Mouse (Mus musculus) embryonic facial prominence, embryonic 14.5 days (tissue): ENCODE data around the gene Fbxl2. TPM values are rescaled to one million over a fixed set of nuclear protein-coding genes. Genes with fewer than 3 reads are reported as not detected.
A peak's percentile ranks its signal among the peaks of the same experiment; 100 is the strongest.

Experiments
- ATAC-seq: fragments of 200-750 bp; cut with Nextera tagmentation; 2 replicates; pipeline ENCODE4 v1.8.0; 2017; ENCODE audit warnings: low read depth, moderate number of reproducible peaks, moderate TSS enrichment
- DNase-seq: peaks from one replicate; pipeline ENCODE4 v3.0.0-alpha.2; 2015; ENCODE audit warnings: low spot score
- H3K27ac ChIP-seq: fragments of 300-500 bp; sonication (generic); replicated peaks from 2 replicates; pipeline ENCODE4 v1.5.1; 2014; ENCODE audit warnings: low read depth, mild to moderate bottlenecking, low read length, moderate library complexity
- H3K27me3 ChIP-seq: fragments of 300-500 bp; sonication (generic); replicated peaks from 2 replicates; pipeline ENCODE4 v1.6.1; 2014; ENCODE audit warnings: low read length; ENCODE audit not compliant: control insufficient read depth, insufficient read depth
- H3K36me3 ChIP-seq: fragments of 300-500 bp; sonication (generic); 2 replicates; pipeline ENCODE4 v1.6.1; 2014; ENCODE audit warnings: low read length, mixed read lengths; ENCODE audit not compliant: control insufficient read depth, insufficient read depth
- H3K4me1 ChIP-seq: fragments of 300-500 bp; sonication (generic); 2 replicates; pipeline ENCODE4 v1.6.1; 2014; ENCODE audit warnings: antibody characterized with exemption, low read length; ENCODE audit not compliant: control insufficient read depth, insufficient read depth
- H3K4me2 ChIP-seq: fragments of 300-500 bp; sonication (generic); 2 replicates; pipeline ENCODE4 v1.6.1; 2014; ENCODE audit warnings: low read depth, mild to moderate bottlenecking, low read length, moderate library complexity, mixed read lengths
- H3K4me3 ChIP-seq: fragments of 300-500 bp; sonication (generic); 2 replicates; pipeline ENCODE4 v1.5.1; 2014; ENCODE audit warnings: low read depth, mild to moderate bottlenecking, low read length
- H3K9ac ChIP-seq: fragments of 300-500 bp; sonication (generic); 2 replicates; pipeline ENCODE4 v1.6.1; 2014; ENCODE audit warnings: low read depth, mild to moderate bottlenecking, low read length, moderate library complexity, mixed read lengths
- H3K9me3 ChIP-seq: fragments of 300-500 bp; sonication (generic); 2 replicates; pipeline ENCODE4 v1.6.1; 2016; ENCODE audit warnings: low read length; ENCODE audit not compliant: control insufficient read depth
- WGBS: fragments of 180-500 bp; shearing (Covaris S2); extraction: QIAGEN DNeasy Blood & Tissue Kit; methylation state at CpG from one replicate; pipeline ENCODE4 v1.1.7; 2014; 5-methylcytosine and 5-hydroxymethylcytosine counted together
- polyA plus RNA-seq: library from polyadenylated mRNA; unstranded; fragments of >200 nt; fragmentation: Nextera tagmentation; extraction: Ambion mirVana; gene quantifications from 2 replicates; pipeline ENCODE4 v1.2.1, GENCODE M21; 2014

The Fbxl2 gene
- polyA plus RNA-seq, 1 experiment from 2014 or later: 8.4 TPM

GRCm38 (mm10) chr9:114011203-114011602, 34.8 kb downstream of the Fbxl2 start:
- H3K4me3 ChIP-seq: no peak overlapping the region
- no peak overlapping the region for H3K9ac ChIP-seq
- no peaks in the 10 kb centered on the region for H3K4me1 ChIP-seq
- no peaks in the 10 kb centered on the region for H3K36me3 ChIP-seq
- 0 out of 2 replicates have a peak, but pooled peaks cover 3% of the 10 kb centered on the region for H3K9me3 ChIP-seq
- no peaks in the 10 kb centered on the region for H3K27me3 ChIP-seq
- ATAC-seq (no peak), DNase-seq (no peak)
- WGBS: 69% methylated on average over 18 of the region's 18 CpGs
- H3K27ac ChIP-seq: no peak overlapping the region
- H3K4me2 ChIP-seq: no peak overlapping the region

GRCm38 (mm10) chr9:114009526-114009925, 36.5 kb downstream of the Fbxl2 start:
- Histone ChIP-seq H3K27ac (no peak overlapping the region), H3K9me3 (no peaks in the 10 kb centered on the region), H3K27me3 (no peaks in the 10 kb centered on the region), H3K36me3 (no peaks in the 10 kb centered on the region), H3K4me1 (no peaks in the 10 kb centered on the region), H3K4me3 (no peak overlapping the region), H3K4me2 (no peak overlapping the region), H3K9ac (no peak overlapping the region)
- ATAC-seq (no peak), DNase-seq (no peak)
- WGBS: 57% methylated on average over 5 of the region's 5 CpGs

- Histone ChIP-seq H3K36me3 (no peaks in the 10 kb centered on the region), H3K4me2 (no peak overlapping the region), H3K27me3 (no peaks in the 10 kb centered on the region), H3K4me1 (no peaks in the 10 kb centered on the region), H3K9me3 (no peaks in the 10 kb centered on the region), H3K4me3 (no peak overlapping the region), H3K9ac (no peak overlapping the region), H3K27ac (no peak overlapping the region)
- DNase-seq (no peak), ATAC-seq (no peak)
- 92% methylated on average over 9 of the region's 9 CpGs for WGBS
These were observed 38.1 kb downstream of the Fbxl2 start for GRCm38 (mm10) chr9:114007850-114008350.

- H3K9me3 ChIP-seq: no peaks in the 10 kb centered on the region
- H3K36me3 ChIP-seq: no peaks in the 10 kb centered on the region
- ATAC-seq: no peak
- DNase-seq: no peak
- H3K27ac ChIP-seq: no peak overlapping the region
- WGBS: 70% methylated on average over 9 of the region's 9 CpGs
- no peaks in the 10 kb centered on the region for H3K27me3 ChIP-seq
- no peak overlapping the region for H3K4me3 ChIP-seq
- H3K4me2 ChIP-seq: no peak overlapping the region
- no peak overlapping the region for H3K9ac ChIP-seq
- H3K4me1 ChIP-seq: no peaks in the 10 kb centered on the region
These were observed 39.2 kb downstream of the Fbxl2 start for GRCm38 (mm10) chr9:114006801-114007200.

GRCm38 (mm10) chr9:113998311-113998710, 47.7 kb downstream of the Fbxl2 start:
- H3K27me3 ChIP-seq: no peaks in the 10 kb centered on the region
- H3K9me3 ChIP-seq: no peaks in the 10 kb centered on the region
- no peaks in the 10 kb centered on the region for H3K4me1 ChIP-seq
- no peak overlapping the region for H3K27ac ChIP-seq
- no peak for ATAC-seq
- 0 out of 2 replicates have a peak, but pooled peaks cover 7% of the 10 kb centered on the region for H3K36me3 ChIP-seq
- no peak for DNase-seq
- H3K4me3 ChIP-seq: no peak overlapping the region
- H3K9ac ChIP-seq: no peak overlapping the region
- H3K4me2 ChIP-seq: no peak overlapping the region
- WGBS: 63% methylated on average over 2 of the region's 2 CpGs

GRCm38 (mm10) chr9:113992810-113993209, 53.2 kb downstream of the Fbxl2 start:
- no peaks in the 10 kb centered on the region for H3K27me3 ChIP-seq
- H3K9ac ChIP-seq: no peak overlapping the region

GRCm38 (mm10) chr9:113990547-113991248, 55.3 kb downstream of the Fbxl2 start:
- ATAC-seq (peak; percentile 82), DNase-seq (peak; percentile 91)
- peaks cover 5% of the 10 kb centered on the region; the same call in 1 of the 2 replicates for H3K4me1 ChIP-seq
- no peaks in the 10 kb centered on the region for H3K27me3 ChIP-seq
- H3K36me3 ChIP-seq: no peaks in the 10 kb centered on the region
- peak overlapping the region; percentile 23 for H3K4me3 ChIP-seq
- 24% methylated on average over 18 of the region's 18 CpGs for WGBS
- peak overlapping the region; percentile 49 for H3K4me2 ChIP-seq
- H3K9ac ChIP-seq: peak overlapping the region; percentile 45; the same call in 1 of the 2 replicates
- H3K9me3 ChIP-seq: no peaks in the 10 kb centered on the region
- no peak overlapping the region for H3K27ac ChIP-seq

More at GRCm38 (mm10) chr9:113992810-113993209, 53.2 kb downstream of the Fbxl2 start:
- no peak for ATAC-seq
- Histone ChIP-seq H3K4me1 (peaks cover 5% of the 10 kb centered on the region; the same call in 1 of the 2 replicates), H3K4me3 (no peak overlapping the region), H3K4me2 (no peak overlapping the region), H3K9me3 (no peaks in the 10 kb centered on the region), H3K27ac (no peak overlapping the region), H3K36me3 (no peaks in the 10 kb centered on the region)
- 90% methylated on average over 7 of the region's 7 CpGs for WGBS
- DNase-seq: no peak

GRCm38 (mm10) chr9:113984946-113985620, 60.9 kb downstream of the Fbxl2 start:
- Histone ChIP-seq H3K9me3 (no peaks in the 10 kb centered on the region), H3K9ac (no peak overlapping the region), H3K36me3 (no peaks in the 10 kb centered on the region), H3K4me1 (no peaks in the 10 kb centered on the region), H3K4me2 (no peak overlapping the region), H3K27me3 (no peaks in the 10 kb centered on the region), H3K27ac (no peak overlapping the region), H3K4me3 (no peak overlapping the region)
- WGBS: 89% methylated on average over 13 of the region's 13 CpGs
- DNase-seq (no peak), ATAC-seq (no peak)
